Comparison of ENCODE assay signal across 13 mouse cellular contexts in genomic region chr19:54533858-54534257, GRCm38 (mm10).
DNase-seq lines count a peak whose midpoint lies in the region; ATAC-seq and TF ChIP-seq lines count a peak whose summit lies in the region.
"Had no signal": no experiment of that assay in that cellular context is flagged by ENCODE, and none has a peak within 500 bp of the region (broad histone marks: within the 10 kb centered on the region; RNA-seq: fewer than 3 reads in every experiment).

No protein-coding gene starts in this region.

- ATAC-seq in forebrain, postnatal 0 days: no peak
- ATAC-seq in forebrain, embryonic 15.5 days (replicated peaks): no peak

- no peak overlapping the region for H3K4me3 ChIP-seq in forebrain, postnatal 0 days (ENCODE audit: low read depth, low read length)
- no peak overlapping the region for H3K4me3 ChIP-seq in forebrain, embryonic 15.5 days
- H3K4me3 ChIP-seq: forebrain, embryonic 12.5 days; hindbrain, embryonic 12.5 days; liver, embryonic 13.5 days; megakaryocyte, embryonic 14.5 days had no signal

- H3K4me2 ChIP-seq in forebrain, postnatal 0 days (ENCODE audit: low read depth): no peak overlapping the region
- H3K4me2 ChIP-seq in forebrain, embryonic 15.5 days (replicated peaks): no peak overlapping the region
- H3K4me2 ChIP-seq: forebrain, embryonic 12.5 days; hindbrain, embryonic 12.5 days; liver, embryonic 13.5 days had no signal

- no peaks in the 10 kb centered on the region for H3K36me3 ChIP-seq in forebrain, postnatal 0 days (ENCODE audit: insufficient read depth)
- H3K36me3 ChIP-seq in forebrain, embryonic 15.5 days: no peaks in the 10 kb centered on the region
- H3K36me3 ChIP-seq: forebrain, embryonic 12.5 days; hindbrain, embryonic 12.5 days; liver, embryonic 13.5 days had no signal

- no peak overlapping the region for H3K9ac ChIP-seq in forebrain, postnatal 0 days
- no peak overlapping the region for H3K9ac ChIP-seq in forebrain, embryonic 15.5 days (replicated peaks)
- H3K9ac ChIP-seq: forebrain, embryonic 12.5 days; hindbrain, embryonic 12.5 days; liver, embryonic 13.5 days had no signal

- no peak overlapping the region for H3K27ac ChIP-seq in forebrain, postnatal 0 days (ENCODE audit: low read depth, low read length)
- H3K27ac ChIP-seq in forebrain, embryonic 15.5 days (replicated peaks): no peak overlapping the region
- H3K27ac ChIP-seq: forebrain, embryonic 12.5 days; hindbrain, embryonic 12.5 days; liver, embryonic 13.5 days had no signal

- no peak for DNase-seq in forebrain, postnatal 0 days
- DNase-seq in left cerebral cortex, postnatal 14 days (ENCODE audit: low spot score in 2 of 2): peak; percentile 1 to 5
- no peak for DNase-seq in left cerebral cortex, postnatal 4 days
- peak; percentile 29 for DNase-seq in ES-CJ7 (ENCODE audit: low read depth, low spot score)
- peak; percentile 12 for DNase-seq in adipocyte (ENCODE audit: low spot score)
- no peak for DNase-seq in spleen, adult 12 weeks (ENCODE audit: low spot score)
- DNase-seq: kidney, postnatal 25 days; liver, embryonic 13.5 days; right cerebral cortex, adult 18-20 months had no signal

- H3K4me1 ChIP-seq in forebrain, postnatal 0 days (ENCODE audit: insufficient read depth): no peaks in the 10 kb centered on the region
- H3K4me1 ChIP-seq in forebrain, embryonic 15.5 days: no peaks in the 10 kb centered on the region
- H3K4me1 ChIP-seq: forebrain, embryonic 12.5 days; hindbrain, embryonic 12.5 days; liver, embryonic 13.5 days; megakaryocyte, embryonic 14.5 days had no signal

- H3K27me3 ChIP-seq in forebrain, postnatal 0 days (ENCODE audit: insufficient read depth, low read length): no peaks in the 10 kb centered on the region
- H3K27me3 ChIP-seq in forebrain, embryonic 15.5 days: no peaks in the 10 kb centered on the region
- H3K27me3 ChIP-seq: forebrain, embryonic 12.5 days; hindbrain, embryonic 12.5 days; liver, embryonic 13.5 days; megakaryocyte, embryonic 14.5 days had no signal

- intact Hi-C loops in left cerebral cortex, postnatal 14 days (cut with DNase I): loop anchor here (5.0 kb wide), 1 partner anchor 492 kb away; the partner anchor contains the start of gene Adra2a
- intact Hi-C loops in left cerebral cortex, postnatal 4 days (cut with DNase I): no loop called here

- TF ChIP-seq CTCF in forebrain, postnatal 0 days (IDR thresholded peaks at IDR 0.05; ENCODE audit: low read depth): peak; percentile 64

- no peaks in the 10 kb centered on the region for H3K9me3 ChIP-seq in forebrain, postnatal 0 days (ENCODE audit: low read length)
- H3K9me3 ChIP-seq in forebrain, embryonic 15.5 days: no peaks in the 10 kb centered on the region
- H3K9me3 ChIP-seq: forebrain, embryonic 12.5 days; hindbrain, embryonic 12.5 days; megakaryocyte, embryonic 14.5 days had no signal

Comparison
In these comparisons a context has a peak if more than half of its experiments do, and no peak if none do; other contexts are left out.
1. DNase-seq: peak in left cerebral cortex, postnatal 14 days (2 of 2), ES-CJ7 (single experiment) and adipocyte (single experiment); none in forebrain, postnatal 0 days (single experiment), left cerebral cortex, postnatal 4 days (single experiment) and spleen, adult 12 weeks (single experiment).